In the genomic region with DNA sequence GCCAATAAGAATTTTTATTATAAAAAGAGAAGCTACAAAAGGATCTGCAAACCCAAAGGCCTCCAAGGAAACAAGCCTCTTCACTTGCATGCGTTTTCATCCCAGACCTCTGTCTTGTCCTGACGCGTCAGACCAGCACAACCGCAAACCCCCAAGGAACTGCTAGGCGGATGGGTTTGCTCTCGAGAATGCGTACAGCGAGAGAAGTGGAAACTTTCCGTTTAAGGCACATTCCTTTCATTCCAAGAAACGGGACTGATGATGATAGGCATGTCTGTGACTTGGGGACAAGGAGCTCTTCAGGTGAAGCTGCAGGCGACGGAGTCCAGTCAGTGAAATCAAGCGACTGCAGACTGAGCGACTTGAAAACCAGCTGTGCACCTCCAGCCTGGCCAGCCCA, we compare ENCODE assay signal across 19 mouse cellular contexts.
DNase-seq lines count a peak whose midpoint lies in the region; ATAC-seq lines count a peak whose summit lies in the region.
"Had no signal": no experiment of that assay in that cellular context is flagged by ENCODE, and none has a peak within 500 bp of the region (broad histone marks: within the 10 kb centered on the region; RNA-seq: fewer than 3 reads in every experiment).

No protein-coding gene starts in this region.

- no peak for DNase-seq in heart, embryonic 10.5 days (ENCODE audit: low spot score)
- DNase-seq in heart, postnatal 25 days (ENCODE audit: low spot score), result no peak
- DNase-seq in limb, embryonic 10.5 days (ENCODE audit: low spot score), result no peak
- DNase-seq in NIH3T3 (ENCODE audit: low read depth), result peak; percentile 44
- DNase-seq in Muller cell, postnatal 12 days (ENCODE audit: inconsistent ontology term), result no peak
- no peak for DNase-seq in thymus, postnatal 4 days
- DNase-seq: gastrocnemius, postnatal 25 days; heart, postnatal 14 days; kidney, adult 18-20 months; kidney, postnatal 14 days; spleen, adult 18-20 months; thymus, adult 18-20 months had no signal

- H3K4me1 ChIP-seq in heart, embryonic 10.5 days, result no peaks in the 10 kb centered on the region; the same call in 1 of the 2 replicates
- 0 out of 2 replicates have a peak, but pooled peaks cover 7% of the 10 kb centered on the region for H3K4me1 ChIP-seq in limb, embryonic 13.5 days
- no peaks in the 10 kb centered on the region for H3K4me1 ChIP-seq in limb, embryonic 10.5 days
- H3K4me1 ChIP-seq in embryonic facial prominence, embryonic 13.5 days, result peaks cover 7% of the 10 kb centered on the region
- H3K4me1 ChIP-seq: forebrain, embryonic 12.5 days; limb, embryonic 12.5 days had no signal

- H3K4me3 ChIP-seq in heart, embryonic 10.5 days, result peak overlapping the region; percentile 19; the same call in 1 of the 2 replicates
- no peak overlapping the region for H3K4me3 ChIP-seq in limb, embryonic 13.5 days
- no peak overlapping the region for H3K4me3 ChIP-seq in limb, embryonic 10.5 days
- no peak overlapping the region for H3K4me3 ChIP-seq in embryonic facial prominence, embryonic 13.5 days
- H3K4me3 ChIP-seq: forebrain, embryonic 12.5 days; limb, embryonic 12.5 days; liver, embryonic 15.5 days had no signal

- no peaks in the 10 kb centered on the region for H3K27me3 ChIP-seq in heart, embryonic 10.5 days (ENCODE audit: insufficient read depth, poor library complexity, severe bottlenecking)
- no peaks in the 10 kb centered on the region for H3K27me3 ChIP-seq in limb, embryonic 13.5 days
- no peaks in the 10 kb centered on the region for H3K27me3 ChIP-seq in limb, embryonic 10.5 days (ENCODE audit: low read depth, poor library complexity, severe bottlenecking)
- H3K27me3 ChIP-seq in embryonic facial prominence, embryonic 13.5 days, result no peaks in the 10 kb centered on the region
- H3K27me3 ChIP-seq: forebrain, embryonic 12.5 days; limb, embryonic 12.5 days; liver, embryonic 15.5 days had no signal

- H3K4me2 ChIP-seq in limb, embryonic 13.5 days (replicated peaks), result peak overlapping the region; percentile 17; the same call in 1 of the 2 replicates
- peak overlapping the region; percentile 40 for H3K4me2 ChIP-seq in embryonic facial prominence, embryonic 13.5 days
- H3K4me2 ChIP-seq: forebrain, embryonic 12.5 days; limb, embryonic 12.5 days; liver, embryonic 15.5 days had no signal

- ATAC-seq in limb, embryonic 13.5 days (ENCODE audit: low FRiP score, low read depth), result no peak
- ATAC-seq in embryonic facial prominence, embryonic 13.5 days (ENCODE audit: insufficient number of reproducible peaks, insufficient read depth, low FRiP score, low TSS enrichment, low read depth), result no peak
- ATAC-seq: hindbrain, postnatal 0 days; Patski had no signal

- intact Hi-C loops in heart, postnatal 25 days (cut with DNase I), result no loop called here

- no peak overlapping the region for H3K9ac ChIP-seq in limb, embryonic 13.5 days
- no peak overlapping the region for H3K9ac ChIP-seq in embryonic facial prominence, embryonic 13.5 days
- H3K9ac ChIP-seq: forebrain, embryonic 12.5 days; limb, embryonic 12.5 days; liver, embryonic 15.5 days had no signal

- 21% methylated on average over 14 of the region's 14 CpGs for WGBS in heart, embryonic 10.5 days
- 41% methylated on average over 14 of the region's 14 CpGs for WGBS in limb, embryonic 13.5 days
- WGBS in limb, embryonic 10.5 days, result 48% methylated on average over 14 of the region's 14 CpGs
- WGBS in embryonic facial prominence, embryonic 13.5 days, result 27% methylated on average over 14 of the region's 14 CpGs

- H3K9me3 ChIP-seq in heart, embryonic 10.5 days, result no peaks in the 10 kb centered on the region
- H3K9me3 ChIP-seq in limb, embryonic 13.5 days, result no peaks in the 10 kb centered on the region
- H3K9me3 ChIP-seq in limb, embryonic 10.5 days (replicated peaks), result no peaks in the 10 kb centered on the region
- no peaks in the 10 kb centered on the region for H3K9me3 ChIP-seq in embryonic facial prominence, embryonic 13.5 days
- H3K9me3 ChIP-seq: forebrain, embryonic 12.5 days; limb, embryonic 12.5 days; liver, embryonic 15.5 days had no signal

- no peaks in the 10 kb centered on the region for H3K36me3 ChIP-seq in heart, embryonic 10.5 days
- H3K36me3 ChIP-seq in limb, embryonic 13.5 days, result no peaks in the 10 kb centered on the region
- no peaks in the 10 kb centered on the region for H3K36me3 ChIP-seq in limb, embryonic 10.5 days
- H3K36me3 ChIP-seq in embryonic facial prominence, embryonic 13.5 days, result no peaks in the 10 kb centered on the region
- H3K36me3 ChIP-seq: forebrain, embryonic 12.5 days; limb, embryonic 12.5 days; liver, embryonic 15.5 days had no signal

- H3K27ac ChIP-seq in heart, embryonic 10.5 days, result no peak overlapping the region
- H3K27ac ChIP-seq in limb, embryonic 13.5 days, result no peak overlapping the region
- H3K27ac ChIP-seq in limb, embryonic 10.5 days, result no peak overlapping the region
- H3K27ac ChIP-seq in embryonic facial prominence, embryonic 13.5 days, result no peak overlapping the region
- H3K27ac ChIP-seq: forebrain, embryonic 12.5 days; hindbrain, postnatal 0 days; limb, embryonic 12.5 days; liver, embryonic 15.5 days had no signal
